Mouse (Mus musculus) liver, adult 2 months (tissue): ENCODE results near the gene Tuba1a. TPM values are rescaled to one million over a fixed set of nuclear protein-coding genes. Genes with fewer than 3 reads are reported as not detected.
A peak's percentile ranks its signal among the peaks of the same experiment; 100 is the strongest.

ENCODE experiments used
- DNase-seq: peaks from one replicate; pipeline ENCODE4 v3.0.0-alpha.2; 2011; ENCODE audit warnings: low read depth, low spot score; ENCODE audit errors: extremely low read depth
- H3K27ac ChIP-seq: fragments of 200-500 bp; replicated peaks from 2 replicates; pipeline ENCODE4 v1.5.1; 2012; ENCODE audit warnings: low read depth, mild to moderate bottlenecking, control low read depth, inconsistent platforms, low read length; ENCODE audit not compliant: insufficient read depth
- H3K27me3 ChIP-seq: fragments of 200-500 bp; 2 replicates; pipeline ENCODE4 v1.6.1; 2012; ENCODE audit warnings: mild to moderate bottlenecking, moderate library complexity, low read length, inconsistent platforms; ENCODE audit not compliant: control insufficient read depth, insufficient read depth
- H3K36me3 ChIP-seq: fragments of 200-500 bp; 2 replicates; pipeline ENCODE4 v1.6.1; 2012; ENCODE audit warnings: low read length, inconsistent platforms; ENCODE audit not compliant: control insufficient read depth, insufficient read depth
- H3K4me1 ChIP-seq: fragments of 200-500 bp; 2 replicates; pipeline ENCODE4 v1.6.1; 2011; ENCODE audit warnings: low read length; ENCODE audit not compliant: control insufficient read depth, insufficient read depth
- H3K4me3 ChIP-seq: fragments of 200-500 bp; 2 replicates; pipeline ENCODE4 v1.5.1; 2011; ENCODE audit warnings: low read depth, mild to moderate bottlenecking, control low read depth, low read length, moderate library complexity; ENCODE audit not compliant: insufficient read depth
- H3K79me2 ChIP-seq: fragments of 200-500 bp; 2 replicates; pipeline ENCODE4 v1.6.1; 2012; ENCODE audit warnings: inconsistent platforms, mild to moderate bottlenecking, low read length, moderate library complexity; ENCODE audit not compliant: control insufficient read depth, insufficient read depth
- H3K9ac ChIP-seq: fragments of 200-500 bp; 2 replicates; pipeline ENCODE4 v1.6.1; 2012; ENCODE audit warnings: low read depth, mild to moderate bottlenecking, control low read depth, inconsistent platforms, low read length
- CTCF ChIP-seq: fragments of 200-500 bp; IDR thresholded peaks from 2 replicates; pipeline ENCODE4 v1.5.1; 2011; ENCODE audit warnings: low read depth, low read length, control low read depth
- POLR2A ChIP-seq: fragments of 200-500 bp; IDR thresholded peaks from 2 replicates; pipeline ENCODE4 v1.6.1; 2011; ENCODE audit warnings: low read length, control low read depth; ENCODE audit not compliant: insufficient read depth; ENCODE audit errors: extremely low read depth
- WGBS: fragments of 180-500 bp; shearing (Covaris S2); methylation state at CpG from one replicate; pipeline ENCODE4 v1.1.7; 2018; 5-methylcytosine and 5-hydroxymethylcytosine counted together
- polyA plus RNA-seq: library from polyadenylated mRNA; depleted of rRNA; stranded (reverse); fragments of >200 nt; gene quantifications from 2 replicates; pipeline ENCODE4 v1.2.3, GENCODE M21; 2012
- total RNA-seq: library from RNA; depleted of rRNA; stranded (reverse); fragments of >200 nt; gene quantifications from 2 replicates; pipeline ENCODE4 v1.2.3, GENCODE M21; 2014

Gene Tuba1a
- total and polyA plus RNA-seq, 2 experiments = 8.4 to 13.7 TPM

DNA sequence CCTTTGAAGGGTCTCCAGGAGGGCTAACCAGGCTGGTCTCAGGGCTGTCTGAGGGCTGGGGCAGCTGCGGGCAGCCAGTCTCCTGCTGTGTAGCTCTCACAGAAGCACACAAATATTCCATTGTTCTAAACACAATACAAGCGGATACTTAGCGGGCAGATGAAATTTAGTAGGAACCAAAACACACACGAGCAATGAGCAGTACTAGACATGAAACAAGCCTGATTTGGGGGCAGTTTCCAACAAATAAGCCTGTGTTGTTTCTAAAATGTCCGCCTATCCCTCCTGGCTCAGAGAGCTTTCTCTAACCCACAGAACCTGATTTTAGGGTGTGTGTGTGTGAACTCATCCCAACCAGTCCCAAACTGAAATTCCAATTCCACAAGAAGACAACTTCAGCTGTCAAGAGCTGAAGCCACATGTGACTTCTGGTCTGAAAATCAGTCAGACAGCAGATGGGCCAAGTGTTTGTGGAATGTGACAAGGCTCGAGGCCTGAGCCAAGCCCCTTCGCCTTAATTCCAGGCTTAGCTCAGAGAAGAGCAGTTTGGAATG lies 33.7 kb upstream of the Tuba1a start:
- no peak overlapping the region for H3K4me3 ChIP-seq
- no peaks in the 10 kb centered on the region for H3K4me1 ChIP-seq
- WGBS = 78% methylated on average over 7 of the region's 7 CpGs
- H3K36me3 ChIP-seq = no peaks in the 10 kb centered on the region
- no peaks in the 10 kb centered on the region for H3K79me2 ChIP-seq
- no peak overlapping the region for H3K9ac ChIP-seq
- H3K27me3 ChIP-seq = no peaks in the 10 kb centered on the region
- DNase-seq = no peak
- H3K27ac ChIP-seq = no peak overlapping the region
- TF ChIP-seq CTCF = no peak
- TF ChIP-seq POLR2A = no peak

DNA sequence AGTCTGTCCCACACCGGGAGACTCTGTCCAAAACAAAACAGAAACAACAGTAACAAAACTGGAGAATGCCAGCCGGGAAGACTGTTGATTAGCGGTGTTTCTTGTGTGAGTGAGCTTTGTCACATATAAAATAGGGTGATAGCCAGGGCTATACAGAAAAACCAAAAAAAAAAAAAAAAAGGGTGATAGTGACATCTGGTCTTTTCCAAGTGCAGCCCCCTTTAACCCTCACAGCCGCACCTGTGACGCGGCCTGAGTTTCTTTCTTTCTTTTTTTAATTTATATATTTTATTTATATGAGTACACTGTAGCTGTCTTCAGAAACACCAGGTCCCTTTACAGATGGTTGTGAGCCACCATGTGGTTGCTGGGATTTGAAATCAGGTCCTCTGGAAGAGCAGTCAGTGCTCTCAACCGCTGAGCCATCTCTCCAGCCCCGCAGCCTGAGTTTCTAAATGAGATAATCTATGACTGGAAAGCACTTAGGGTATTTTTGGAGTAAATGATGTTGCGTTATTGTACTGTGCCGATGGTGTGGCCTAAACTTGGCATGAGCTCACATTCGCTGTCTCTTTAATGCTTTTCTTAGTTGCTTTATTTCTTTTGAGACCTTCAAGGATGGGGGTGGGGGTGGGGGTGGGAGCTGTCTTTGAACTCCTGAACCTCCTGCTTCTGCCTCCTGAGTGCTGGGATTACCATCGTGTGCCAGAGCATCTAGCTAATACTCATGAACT lies 32.6 kb upstream of the Tuba1a start:
- H3K9ac ChIP-seq = no peak overlapping the region
- no peak overlapping the region for H3K27ac ChIP-seq
- peak overlapping the region; percentile 78 for H3K4me3 ChIP-seq
- no peak for TF ChIP-seq POLR2A
- TF ChIP-seq CTCF = no peak
- DNase-seq = no peak
- 56% methylated on average over 12 of the region's 12 CpGs for WGBS
- H3K4me1 ChIP-seq = no peaks in the 10 kb centered on the region
- H3K79me2 ChIP-seq = no peaks in the 10 kb centered on the region
- H3K27me3 ChIP-seq = no peaks in the 10 kb centered on the region
- no peaks in the 10 kb centered on the region for H3K36me3 ChIP-seq

DNA sequence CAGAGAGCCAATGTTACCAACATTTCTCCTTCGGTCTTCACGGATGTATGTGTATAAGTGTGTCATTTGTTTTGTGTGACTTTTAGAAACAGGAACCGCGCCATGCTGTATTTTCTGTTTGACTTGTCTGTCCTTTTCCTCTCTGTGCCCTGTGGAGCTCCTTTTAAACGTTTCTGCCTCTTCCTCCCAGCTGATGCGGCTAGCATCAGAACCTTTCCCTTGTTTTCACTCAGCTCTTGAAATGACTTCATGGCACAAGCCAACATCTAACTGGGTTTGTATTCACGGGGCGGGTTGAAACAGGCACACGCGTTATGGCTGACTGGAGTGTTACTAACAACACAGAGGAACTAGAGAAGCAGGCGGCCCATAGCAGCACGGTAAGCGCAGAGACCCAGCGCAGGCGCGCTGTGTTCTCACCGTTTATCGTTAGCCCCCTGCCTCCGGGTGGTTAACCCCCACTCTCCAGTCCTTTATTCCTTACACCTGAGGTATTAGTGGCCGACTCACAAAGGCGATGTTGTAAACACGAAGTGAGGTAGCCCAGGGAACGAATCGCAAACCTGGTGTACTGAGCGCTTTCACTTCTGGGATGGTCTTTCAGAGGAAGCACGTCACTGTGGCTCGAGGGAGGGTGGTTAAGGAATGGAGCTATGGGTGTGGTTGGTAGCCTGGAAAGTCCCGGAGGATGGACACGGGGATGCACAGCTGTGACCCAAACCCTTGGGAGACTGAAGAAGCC lies 31.9 kb upstream of the Tuba1a start:
- Histone ChIP-seq H3K9ac (peak overlapping the region; percentile 79), H3K4me3 (peak overlapping the region; percentile 78), H3K27me3 (no peaks in the 10 kb centered on the region), H3K36me3 (no peaks in the 10 kb centered on the region), H3K27ac (peak overlapping the region; percentile 81), H3K4me1 (no peaks in the 10 kb centered on the region), H3K79me2 (no peaks in the 10 kb centered on the region)
- DNase-seq = peak; percentile 50
- 2% methylated on average over 29 of the region's 29 CpGs for WGBS
- 0 out of 2 replicates have a peak, but pooled peaks have one; percentile 26 for TF ChIP-seq POLR2A
- no peak for TF ChIP-seq CTCF

DNA sequence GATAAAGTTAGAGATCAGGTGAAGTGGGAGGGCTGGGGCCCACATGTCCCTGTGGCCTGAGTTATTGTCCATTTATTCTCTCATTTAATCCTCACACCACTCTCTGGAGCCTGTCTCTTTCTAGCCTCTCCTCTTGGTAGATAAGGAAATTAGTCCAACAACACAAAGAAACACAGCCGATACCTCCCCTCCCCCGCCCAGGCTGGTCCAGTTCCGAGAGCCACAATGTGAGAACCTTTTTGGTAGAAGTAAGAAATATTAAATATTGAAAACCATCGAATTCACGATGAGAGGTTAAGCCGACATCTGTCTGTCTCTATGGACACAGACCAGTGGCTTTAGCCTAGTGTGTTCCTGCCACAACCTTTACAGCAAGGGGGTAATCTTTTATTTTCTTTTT lies 31.2 kb upstream of the Tuba1a start:
- Histone ChIP-seq H3K79me2 (no peaks in the 10 kb centered on the region), H3K4me1 (no peaks in the 10 kb centered on the region), H3K27ac (no peak overlapping the region), H3K36me3 (no peaks in the 10 kb centered on the region), H3K9ac (no peak overlapping the region), H3K4me3 (no peak overlapping the region), H3K27me3 (no peaks in the 10 kb centered on the region)
- WGBS = 75% methylated on average over 6 of the region's 6 CpGs
- DNase-seq = no peak
- TF ChIP-seq POLR2A = no peak
- no peak for TF ChIP-seq CTCF

DNA sequence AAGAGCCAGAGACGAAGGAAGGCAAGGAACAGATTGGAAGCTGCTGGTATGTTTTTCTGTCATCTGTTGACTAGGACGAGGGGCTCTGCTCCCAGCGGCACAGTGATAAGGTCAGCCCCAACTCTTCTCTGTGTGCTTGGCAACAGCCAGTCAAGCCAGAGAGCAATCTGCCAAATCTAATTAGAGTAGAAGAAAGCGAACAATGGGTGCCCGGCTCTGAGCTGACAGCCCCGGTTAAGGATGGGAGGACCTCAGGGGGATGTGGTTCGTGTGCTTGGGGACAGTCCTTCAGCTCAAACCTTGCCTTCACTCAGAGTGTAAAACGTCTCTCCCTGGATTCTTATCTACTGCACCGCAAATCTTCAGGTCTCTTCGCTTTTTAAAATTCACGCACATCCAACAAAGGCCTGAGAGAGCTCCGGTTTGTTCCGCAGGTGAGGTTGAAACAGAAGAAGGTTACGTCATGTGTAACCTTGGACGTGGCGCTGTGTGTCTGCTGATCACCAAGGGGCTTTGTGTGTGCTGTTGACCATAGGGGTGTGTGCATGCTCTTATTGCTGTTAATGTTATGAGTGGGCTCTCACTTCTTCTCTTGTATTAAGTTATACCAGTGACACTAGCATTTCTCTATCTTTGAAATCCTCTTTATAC lies 30.1 kb upstream of the Tuba1a start:
- no peaks in the 10 kb centered on the region for H3K79me2 ChIP-seq
- no peak for TF ChIP-seq CTCF
- TF ChIP-seq POLR2A = no peak
- no peak overlapping the region for H3K9ac ChIP-seq
- no peaks in the 10 kb centered on the region for H3K4me1 ChIP-seq
- no peaks in the 10 kb centered on the region for H3K36me3 ChIP-seq
- no peak for DNase-seq
- no peaks in the 10 kb centered on the region for H3K27me3 ChIP-seq
- H3K4me3 ChIP-seq = no peak overlapping the region
- WGBS = 71% methylated on average over 16 of the region's 16 CpGs
- no peak overlapping the region for H3K27ac ChIP-seq
